Mouse (Mus musculus): ENCODE measurements around the gene Abcb6. TPM values are rescaled to one million over a fixed set of nuclear protein-coding genes. Genes with fewer than 3 reads are reported as not detected.

Abcb6 gene
- polyA plus RNA-seq, 1 experiment from 2014 or later = 70.5 TPM

- peak overlapping the region; percentile 97 for H3K27ac ChIP-seq (ENCODE audit: low read depth, low read length)
- H3K9me3 ChIP-seq (ENCODE audit: control insufficient read depth, low read length) = no peaks in the 10 kb centered on the region
- ATAC-seq (replicated peaks; ENCODE audit: low FRiP score) (peak; percentile 70), DNase-seq (ENCODE audit: low spot score) (no peak)
- H3K4me2 ChIP-seq = peak overlapping the region; percentile 50
- H3K27me3 ChIP-seq (replicated peaks; ENCODE audit: control insufficient read depth, insufficient read depth, low read length) = no peaks in the 10 kb centered on the region; the same call in 1 of the 2 replicates
- 0 out of 2 replicates have a peak overlapping the region, but pooled peaks have one; percentile 18 for H3K4me3 ChIP-seq (ENCODE audit: low read depth, low read length)
- WGBS = 56% methylated on average over 6 of the region's 6 CpGs
- peaks cover 25% of the 10 kb centered on the region for H3K36me3 ChIP-seq (ENCODE audit: control insufficient read depth, insufficient read depth, low read length)
- peaks cover 53% of the 10 kb centered on the region for H3K4me1 ChIP-seq (replicated peaks; ENCODE audit: control insufficient read depth, insufficient read depth, low read length)
- peak overlapping the region; percentile 55 for H3K9ac ChIP-seq (ENCODE audit: low read depth, low read length)
Measured at GRCm38 (mm10) chr1:75136293-75136692, 43.9 kb downstream of the Abcb6 start.

GRCm38 (mm10) chr1:75133421-75134207 lies 46.6 kb downstream of the Abcb6 start, which contains the start of gene Slc23a3:
TSS of gene Slc23a3 (minus strand) at chr1:75133890.
- WGBS = 63% methylated on average over 12 of the region's 12 CpGs
- Histone ChIP-seq H3K4me1 (replicated peaks; ENCODE audit: control insufficient read depth, insufficient read depth, low read length) (peaks cover 32% of the 10 kb centered on the region), H3K9me3 (ENCODE audit: control insufficient read depth, low read length) (no peaks in the 10 kb centered on the region), H3K36me3 (ENCODE audit: control insufficient read depth, insufficient read depth, low read length) (peaks cover 13% of the 10 kb centered on the region), H3K4me3 (ENCODE audit: low read depth, low read length) (no peak within 1 kb of the TSS), H3K9ac (ENCODE audit: low read depth, low read length) (no peak within 1 kb of the TSS), H3K4me2 (no peak within 1 kb of the TSS), H3K27ac (ENCODE audit: low read depth, low read length) (no peak within 1 kb of the TSS), H3K27me3 (replicated peaks; ENCODE audit: control insufficient read depth, insufficient read depth, low read length) (no peaks in the 10 kb centered on the region; the same call in 1 of the 2 replicates)
- no peak for ATAC-seq (replicated peaks; ENCODE audit: low FRiP score)
- DNase-seq (ENCODE audit: low spot score) = no peak

- WGBS = 69% methylated on average over 3 of the region's 3 CpGs
- ATAC-seq (replicated peaks; ENCODE audit: low FRiP score) = no peak
- H3K4me3 ChIP-seq (ENCODE audit: low read depth, low read length) = no peak overlapping the region
- no peaks in the 10 kb centered on the region for H3K9me3 ChIP-seq (ENCODE audit: control insufficient read depth, low read length)
- H3K9ac ChIP-seq (ENCODE audit: low read depth, low read length) = no peak overlapping the region
- no peaks in the 10 kb centered on the region; the same call in 1 of the 2 replicates for H3K27me3 ChIP-seq (replicated peaks; ENCODE audit: control insufficient read depth, insufficient read depth, low read length)
- no peak for DNase-seq (ENCODE audit: low spot score)
- no peak overlapping the region for H3K27ac ChIP-seq (ENCODE audit: low read depth, low read length)
- peaks cover 7% of the 10 kb centered on the region for H3K4me1 ChIP-seq (replicated peaks; ENCODE audit: control insufficient read depth, insufficient read depth, low read length)
- H3K36me3 ChIP-seq (ENCODE audit: control insufficient read depth, insufficient read depth, low read length) = no peaks in the 10 kb centered on the region
- no peak overlapping the region for H3K4me2 ChIP-seq
Measured at GRCm38 (mm10) chr1:75128641-75129040, 51.6 kb downstream of the Abcb6 start.

- WGBS = 30% methylated on average over 5 of the region's 5 CpGs
- Histone ChIP-seq H3K9me3 (ENCODE audit: control insufficient read depth, low read length) (no peaks in the 10 kb centered on the region), H3K4me3 (ENCODE audit: low read depth, low read length) (peak overlapping the region; percentile 57), H3K36me3 (ENCODE audit: control insufficient read depth, insufficient read depth, low read length) (no peaks in the 10 kb centered on the region), H3K4me1 (replicated peaks; ENCODE audit: control insufficient read depth, insufficient read depth, low read length) (peaks cover 4% of the 10 kb centered on the region), H3K4me2 (peak overlapping the region; percentile 80), H3K9ac (ENCODE audit: low read depth, low read length) (peak overlapping the region; percentile 68), H3K27ac (ENCODE audit: low read depth, low read length) (peak overlapping the region; percentile 95), H3K27me3 (replicated peaks; ENCODE audit: control insufficient read depth, insufficient read depth, low read length) (no peaks in the 10 kb centered on the region)
- 0 out of 2 replicates have a peak, but pooled peaks have one; percentile 1 for ATAC-seq (replicated peaks; ENCODE audit: low FRiP score)
- no peak for DNase-seq (ENCODE audit: low spot score)
Measured at GRCm38 (mm10) chr1:75125418-75125817, 54.8 kb downstream of the Abcb6 start.

GRCm38 (mm10) chr1:75124346-75125321 lies 55.6 kb downstream of the Abcb6 start, which contains the start of gene Nhej1:
TSS of gene Nhej1 (minus strand) at chr1:75125200.
- WGBS = 2% methylated on average over 56 of the region's 56 CpGs
- DNase-seq (ENCODE audit: low spot score) (peak; percentile 98), ATAC-seq (replicated peaks; ENCODE audit: low FRiP score) (peak; percentile 94)
- H3K4me1 ChIP-seq (replicated peaks; ENCODE audit: control insufficient read depth, insufficient read depth, low read length) = peaks cover 4% of the 10 kb centered on the region
- no peaks in the 10 kb centered on the region for H3K27me3 ChIP-seq (replicated peaks; ENCODE audit: control insufficient read depth, insufficient read depth, low read length)
- H3K4me2 ChIP-seq = peak within 1 kb of the TSS; percentile 80
- peak within 1 kb of the TSS; percentile 57 for H3K4me3 ChIP-seq (ENCODE audit: low read depth, low read length)
- H3K36me3 ChIP-seq (ENCODE audit: control insufficient read depth, insufficient read depth, low read length) = no peaks in the 10 kb centered on the region
- H3K9ac ChIP-seq (ENCODE audit: low read depth, low read length) = peak within 1 kb of the TSS; percentile 68
- peak within 1 kb of the TSS; percentile 95 for H3K27ac ChIP-seq (ENCODE audit: low read depth, low read length)
- no peaks in the 10 kb centered on the region for H3K9me3 ChIP-seq (ENCODE audit: control insufficient read depth, low read length)

GRCm38 (mm10) chr1:75122211-75122610 lies 58.0 kb downstream of the Abcb6 start:
- no peaks in the 10 kb centered on the region for H3K9me3 ChIP-seq (ENCODE audit: control insufficient read depth, low read length)
- H3K4me2 ChIP-seq = no peak overlapping the region
- no peaks in the 10 kb centered on the region for H3K27me3 ChIP-seq (replicated peaks; ENCODE audit: control insufficient read depth, insufficient read depth, low read length)
- H3K4me1 ChIP-seq (replicated peaks; ENCODE audit: control insufficient read depth, insufficient read depth, low read length) = peaks cover 4% of the 10 kb centered on the region
- H3K36me3 ChIP-seq (ENCODE audit: control insufficient read depth, insufficient read depth, low read length) = no peaks in the 10 kb centered on the region
- ATAC-seq (replicated peaks; ENCODE audit: low FRiP score) (no peak), DNase-seq (ENCODE audit: low spot score) (no peak)
- no peak overlapping the region for H3K4me3 ChIP-seq (ENCODE audit: low read depth, low read length)
- WGBS = 79% methylated on average over 3 of the region's 3 CpGs
- H3K9ac ChIP-seq (ENCODE audit: low read depth, low read length) = no peak overlapping the region
- no peak overlapping the region for H3K27ac ChIP-seq (ENCODE audit: low read depth, low read length)

Small RNA genes lying within 50 kb of the gene (microRNA-seq; reads per million reads assigned to microRNA genes)
- not detected for gene Gm27943 (ENCODE audit: borderline number of aligned reads)

Other genes starting within 250 kb of the Abcb6 start
- gene Cfap65, start 244.8 kb downstream of the Abcb6 start, polyA plus RNA-seq (2014; fragmentation: Nextera tagmentation; extraction: Ambion mirVana) = not detected in 2 replicates
- 2.2 and 2.7 TPM in 2 replicates for gene Ihh, start 228.7 kb downstream of the Abcb6 start, polyA plus RNA-seq (2014; fragmentation: Nextera tagmentation; extraction: Ambion mirVana)
- 6.8 and 8.6 TPM in 2 replicates for gene Nhej1, start 55.2 kb downstream of the Abcb6 start, polyA plus RNA-seq (2014; fragmentation: Nextera tagmentation; extraction: Ambion mirVana)
- gene Slc23a3, start 46.5 kb downstream of the Abcb6 start, polyA plus RNA-seq (2014; fragmentation: Nextera tagmentation; extraction: Ambion mirVana) = 0.23 and 0.42 TPM in 2 replicates
- gene Cnppd1, start 37.7 kb downstream of the Abcb6 start, polyA plus RNA-seq (2014; fragmentation: Nextera tagmentation; extraction: Ambion mirVana) = 63.4 and 68.3 TPM in 2 replicates
- gene Retreg2, start 37.6 kb downstream of the Abcb6 start, polyA plus RNA-seq (2014; fragmentation: Nextera tagmentation; extraction: Ambion mirVana) = 72.5 and 72.9 TPM in 2 replicates
- gene Zfand2b, start 11.7 kb downstream of the Abcb6 start, polyA plus RNA-seq (2014; fragmentation: Nextera tagmentation; extraction: Ambion mirVana) = 45.4 and 50.9 TPM in 2 replicates
- gene Ankzf1, start 11.8 kb upstream of the Abcb6 start, polyA plus RNA-seq (2014; fragmentation: Nextera tagmentation; extraction: Ambion mirVana) = 20.5 and 21.5 TPM in 2 replicates
- 20.0 and 24.1 TPM in 2 replicates for gene Atg9a, start 11.8 kb upstream of the Abcb6 start, polyA plus RNA-seq (2014; fragmentation: Nextera tagmentation; extraction: Ambion mirVana)
- gene Glb1l, start 30.4 kb upstream of the Abcb6 start, polyA plus RNA-seq (2014; fragmentation: Nextera tagmentation; extraction: Ambion mirVana) = 8.0 and 9.1 TPM in 2 replicates
- gene Stk16, start 30.4 kb upstream of the Abcb6 start, polyA plus RNA-seq (2014; fragmentation: Nextera tagmentation; extraction: Ambion mirVana) = 122 and 131 TPM in 2 replicates
- gene Tuba4a, start 39.5 kb upstream of the Abcb6 start, polyA plus RNA-seq (2014; fragmentation: Nextera tagmentation; extraction: Ambion mirVana) = 282 and 298 TPM in 2 replicates
- gene A630095N17Rik, start 51.7 kb upstream of the Abcb6 start, polyA plus RNA-seq (2014; fragmentation: Nextera tagmentation; extraction: Ambion mirVana) = not detected in 2 replicates
- gene Dnajb2, start 56.0 kb upstream of the Abcb6 start, polyA plus RNA-seq (2014; fragmentation: Nextera tagmentation; extraction: Ambion mirVana) = 13.6 and 17.5 TPM in 2 replicates
- gene Ptprn, start 84.1 kb upstream of the Abcb6 start, polyA plus RNA-seq (2014; fragmentation: Nextera tagmentation; extraction: Ambion mirVana) = 0.55 and 1.0 TPM in 2 replicates
- 0.40 TPM in 1 of 2 replicates, not detected in the other for gene Resp18, start 98.0 kb upstream of the Abcb6 start, polyA plus RNA-seq (2014; fragmentation: Nextera tagmentation; extraction: Ambion mirVana)
- 83.7 and 98.7 TPM in 2 replicates for gene Dnpep, start 137.6 kb upstream of the Abcb6 start, polyA plus RNA-seq (2014; fragmentation: Nextera tagmentation; extraction: Ambion mirVana)
- 13.3 and 14.5 TPM in 2 replicates for gene Des, start 179.9 kb upstream of the Abcb6 start, polyA plus RNA-seq (2014; fragmentation: Nextera tagmentation; extraction: Ambion mirVana)
- 24.8 and 32.3 TPM in 2 replicates for gene Speg, start 194.9 kb upstream of the Abcb6 start, polyA plus RNA-seq (2014; fragmentation: Nextera tagmentation; extraction: Ambion mirVana)